Mouse (Mus musculus): Measurements from ENCODE around the gene Kcnmb1. TPM values are rescaled to one million over a fixed set of nuclear protein-coding genes. Genes with fewer than 3 reads are reported as not detected.

The Kcnmb1 gene
- polyA plus RNA-seq, 1 experiment from 2014 or later = 0.66 TPM

DNA sequence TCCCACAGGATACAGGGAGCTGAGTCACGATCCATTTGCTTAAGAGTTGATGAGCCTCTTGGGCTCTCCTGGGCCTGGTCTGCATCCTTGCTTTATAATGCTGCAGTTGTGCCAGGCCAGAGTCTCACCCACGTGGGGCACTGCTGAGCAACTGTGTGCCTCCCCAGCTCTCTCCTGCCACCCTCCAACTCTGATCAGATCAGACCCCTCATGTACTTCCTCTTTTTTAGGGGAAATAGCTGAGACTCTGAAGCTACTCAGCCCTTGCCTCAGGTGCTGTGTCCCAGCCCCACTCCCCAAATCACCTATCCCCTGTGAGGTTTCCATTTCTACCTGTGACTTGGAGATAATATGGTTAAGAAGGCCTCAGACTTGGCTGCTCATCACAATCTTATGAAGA is 2.6 kb downstream of the Kcnmb1 start:
- Histone ChIP-seq H3K9ac (replicated peaks; ENCODE audit: low read depth) (no peak overlapping the region), H3K4me1 (ENCODE audit: insufficient read depth, low read depth, low read length) (no peaks in the 10 kb centered on the region), H3K4me2 (replicated peaks; ENCODE audit: low read depth, low read length) (no peak overlapping the region), H3K27me3 (replicated peaks; ENCODE audit: insufficient read depth, low read length) (no peaks in the 10 kb centered on the region), H3K27ac (ENCODE audit: low read length) (no peak overlapping the region), H3K9me3 (ENCODE audit: low read length) (no peaks in the 10 kb centered on the region), H3K36me3 (ENCODE audit: insufficient read depth, low read length) (no peaks in the 10 kb centered on the region), H3K4me3 (ENCODE audit: low read depth, low read length) (no peak overlapping the region)
- 51% methylated on average over 2 of the region's 2 CpGs for WGBS
- no peak for DNase-seq (ENCODE audit: low spot score)
- TF ChIP-seq CTCF (IDR thresholded peaks at IDR 0.05) = no peak
- TF ChIP-seq EP300 (IDR thresholded peaks at IDR 0.05) = no peak
- ATAC-seq = no peak

DNA sequence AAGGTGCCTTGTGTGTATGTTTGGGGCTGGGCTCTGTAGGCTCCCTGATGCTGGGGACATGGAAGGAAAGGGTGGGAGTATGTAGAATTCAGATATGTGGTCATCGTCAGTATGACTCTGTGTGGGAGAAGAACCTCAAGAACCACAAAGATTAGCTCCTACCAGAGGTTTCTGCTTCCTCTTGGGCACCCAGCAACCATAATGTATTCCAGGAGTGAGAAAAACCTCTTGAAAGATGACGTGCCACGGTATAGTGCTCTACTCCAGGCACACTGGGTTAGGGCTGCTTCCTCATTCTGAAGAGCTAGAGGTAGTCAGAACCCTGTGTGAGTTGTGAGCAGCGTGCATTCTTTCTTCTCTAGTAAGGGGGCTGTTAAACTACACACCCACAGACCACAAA is 4.9 kb downstream of the Kcnmb1 start:
- H3K36me3 ChIP-seq (ENCODE audit: insufficient read depth, low read length) = no peaks in the 10 kb centered on the region
- no peak for DNase-seq (ENCODE audit: low spot score)
- WGBS = 62% methylated on average over 4 of the region's 4 CpGs
- no peak for ATAC-seq
- H3K4me1 ChIP-seq (ENCODE audit: insufficient read depth, low read depth, low read length) = no peaks in the 10 kb centered on the region
- no peak overlapping the region for H3K4me2 ChIP-seq (replicated peaks; ENCODE audit: low read depth, low read length)
- no peak overlapping the region for H3K9ac ChIP-seq (replicated peaks; ENCODE audit: low read depth)
- H3K27ac ChIP-seq (ENCODE audit: low read length) = no peak overlapping the region
- no peak for TF ChIP-seq EP300 (IDR thresholded peaks at IDR 0.05)
- TF ChIP-seq CTCF (IDR thresholded peaks at IDR 0.05) = no peak
- no peaks in the 10 kb centered on the region for H3K27me3 ChIP-seq (replicated peaks; ENCODE audit: insufficient read depth, low read length)
- no peak overlapping the region for H3K4me3 ChIP-seq (ENCODE audit: low read depth, low read length)
- no peaks in the 10 kb centered on the region for H3K9me3 ChIP-seq (ENCODE audit: low read length)

DNA sequence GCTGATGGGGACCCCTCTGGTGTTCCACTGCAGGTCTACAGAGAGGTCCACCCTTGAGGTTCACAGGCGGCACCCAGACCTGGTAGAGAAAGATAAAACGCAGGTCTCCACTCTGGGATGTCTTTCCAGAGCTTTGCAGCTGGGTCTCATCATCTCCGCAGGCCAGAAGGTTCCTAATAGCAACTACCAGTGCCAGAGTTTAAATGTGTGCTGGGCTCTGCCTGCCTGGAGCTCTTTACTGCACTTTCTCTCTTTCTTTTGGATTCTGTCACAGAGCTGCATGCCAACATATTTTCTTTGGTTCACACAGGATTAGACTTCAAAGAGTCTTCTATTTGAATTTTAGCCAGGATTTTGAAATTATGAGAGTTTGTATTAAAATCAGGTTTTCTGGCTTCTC is 6.4 kb downstream of the Kcnmb1 start:
- WGBS = 67% methylated on average over 3 of the region's 3 CpGs
- no peak for ATAC-seq
- Histone ChIP-seq H3K27me3 (replicated peaks; ENCODE audit: insufficient read depth, low read length) (no peaks in the 10 kb centered on the region), H3K9ac (replicated peaks; ENCODE audit: low read depth) (no peak overlapping the region), H3K4me2 (replicated peaks; ENCODE audit: low read depth, low read length) (no peak overlapping the region), H3K4me3 (ENCODE audit: low read depth, low read length) (no peak overlapping the region), H3K27ac (ENCODE audit: low read length) (no peak overlapping the region), H3K36me3 (ENCODE audit: insufficient read depth, low read length) (no peaks in the 10 kb centered on the region), H3K4me1 (ENCODE audit: insufficient read depth, low read depth, low read length) (no peaks in the 10 kb centered on the region), H3K9me3 (ENCODE audit: low read length) (no peaks in the 10 kb centered on the region)
- TF ChIP-seq EP300 (IDR thresholded peaks at IDR 0.05) (no peak), CTCF (IDR thresholded peaks at IDR 0.05) (no peak)
- peak; percentile 14 for DNase-seq (ENCODE audit: low spot score)

DNA sequence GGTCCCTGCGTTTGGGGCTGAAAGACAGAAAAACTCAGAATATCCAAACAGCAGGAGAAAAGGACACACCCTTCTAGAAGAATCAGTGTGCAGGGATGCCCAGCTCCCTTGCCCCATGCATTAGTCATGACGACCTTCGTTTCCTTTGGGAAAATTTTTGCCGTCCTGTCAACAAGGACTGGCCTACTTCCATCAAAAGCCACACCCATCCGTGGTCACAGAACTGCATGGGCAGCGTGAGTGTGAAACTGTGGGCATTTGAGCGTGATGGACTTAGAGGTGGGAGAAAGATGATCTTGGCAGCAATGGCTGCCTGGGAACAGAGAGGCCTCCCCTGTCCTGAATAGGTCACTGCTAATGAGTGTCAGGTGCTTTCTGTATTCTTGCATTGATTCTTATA is 9.3 kb downstream of the Kcnmb1 start:
- H3K4me1 ChIP-seq (ENCODE audit: insufficient read depth, low read depth, low read length) = no peaks in the 10 kb centered on the region
- TF ChIP-seq CTCF (IDR thresholded peaks at IDR 0.05) = no peak
- no peak for TF ChIP-seq EP300 (IDR thresholded peaks at IDR 0.05)

DNA sequence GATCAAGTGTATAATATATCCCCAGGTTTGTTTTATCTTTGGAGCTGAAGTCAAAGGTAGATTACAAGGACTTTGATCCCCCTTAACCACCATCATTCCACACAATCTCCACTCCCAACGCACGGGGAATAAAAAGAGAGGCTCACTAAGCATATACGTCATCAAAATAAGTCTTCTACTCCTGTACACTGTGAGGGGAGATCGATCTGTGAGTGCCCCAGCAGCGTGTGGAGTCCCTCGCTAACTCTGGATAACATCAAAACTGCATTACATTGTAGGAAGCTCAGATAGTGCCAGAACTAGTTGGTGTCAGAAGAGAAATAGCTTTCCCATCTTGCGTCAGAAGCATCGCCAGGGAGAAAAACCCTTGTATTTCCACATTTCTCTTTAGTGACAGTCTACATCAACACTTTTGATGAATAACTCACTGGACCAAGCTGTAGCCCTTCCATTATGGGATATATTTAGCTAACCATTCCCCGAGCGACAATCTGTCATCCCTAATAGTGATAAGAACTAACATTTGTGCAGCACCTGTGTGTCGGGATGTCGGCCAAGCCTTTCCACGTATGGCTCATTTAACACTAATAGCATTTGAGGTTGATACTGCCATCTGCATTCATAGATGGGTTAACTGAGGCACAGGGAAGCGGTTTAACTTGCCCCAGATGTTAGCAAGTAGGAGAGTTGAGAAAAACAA is 11.7 kb downstream of the Kcnmb1 start:
- no peak overlapping the region for H3K27ac ChIP-seq (ENCODE audit: low read length)
- TF ChIP-seq EP300 (IDR thresholded peaks at IDR 0.05) = no peak
- no peak for TF ChIP-seq CTCF (IDR thresholded peaks at IDR 0.05)
- WGBS = 54% methylated on average over 14 of the region's 14 CpGs
- no peak overlapping the region for H3K4me3 ChIP-seq (ENCODE audit: low read depth, low read length)
- H3K4me1 ChIP-seq (ENCODE audit: insufficient read depth, low read depth, low read length) = no peaks in the 10 kb centered on the region
- H3K9ac ChIP-seq (replicated peaks; ENCODE audit: low read depth) = no peak overlapping the region
- H3K36me3 ChIP-seq (ENCODE audit: insufficient read depth, low read length) = no peaks in the 10 kb centered on the region
- H3K9me3 ChIP-seq (ENCODE audit: low read length) = no peaks in the 10 kb centered on the region
- H3K4me2 ChIP-seq (replicated peaks; ENCODE audit: low read depth, low read length) = no peak overlapping the region
- H3K27me3 ChIP-seq (replicated peaks; ENCODE audit: insufficient read depth, low read length) = no peaks in the 10 kb centered on the region
- ATAC-seq = no peak
- peak; percentile 11 for DNase-seq (ENCODE audit: low spot score)

More for the DNA sequence above, 9.3 kb downstream of the Kcnmb1 start:
- Histone ChIP-seq H3K36me3 (ENCODE audit: insufficient read depth, low read length) (no peaks in the 10 kb centered on the region), H3K27me3 (replicated peaks; ENCODE audit: insufficient read depth, low read length) (no peaks in the 10 kb centered on the region), H3K4me3 (ENCODE audit: low read depth, low read length) (no peak overlapping the region), H3K9ac (replicated peaks; ENCODE audit: low read depth) (no peak overlapping the region), H3K4me2 (replicated peaks; ENCODE audit: low read depth, low read length) (no peak overlapping the region), H3K27ac (ENCODE audit: low read length) (no peak overlapping the region), H3K9me3 (ENCODE audit: low read length) (no peaks in the 10 kb centered on the region)
- 68% methylated on average over 7 of the region's 7 CpGs for WGBS
- ATAC-seq (no peak), DNase-seq (ENCODE audit: low spot score) (no peak)

DNA sequence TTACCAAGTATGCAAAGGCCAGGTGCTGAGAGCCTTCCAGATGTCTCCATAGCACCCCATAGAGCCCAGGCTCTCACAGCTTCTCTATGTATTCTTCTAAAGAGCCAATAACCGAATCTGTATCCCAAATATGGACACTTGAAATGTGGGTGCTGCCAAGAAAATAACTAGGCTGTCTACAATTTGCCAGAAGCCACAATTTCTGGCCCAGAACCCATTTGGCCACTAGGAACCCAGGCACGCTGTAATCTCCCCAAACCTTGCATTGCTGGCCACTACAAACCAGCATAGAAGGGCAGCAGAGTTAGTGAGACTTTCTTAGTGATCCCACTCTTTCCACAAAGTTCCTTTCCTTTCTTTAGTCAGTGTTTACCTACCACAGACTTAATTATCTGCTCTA is 12.3 kb downstream of the Kcnmb1 start:
- TF ChIP-seq EP300 (IDR thresholded peaks at IDR 0.05) (no peak), CTCF (IDR thresholded peaks at IDR 0.05) (no peak)
- Histone ChIP-seq H3K27ac (ENCODE audit: low read length) (no peak overlapping the region), H3K4me2 (replicated peaks; ENCODE audit: low read depth, low read length) (no peak overlapping the region), H3K4me3 (ENCODE audit: low read depth, low read length) (no peak overlapping the region), H3K4me1 (ENCODE audit: insufficient read depth, low read depth, low read length) (no peaks in the 10 kb centered on the region), H3K9ac (replicated peaks; ENCODE audit: low read depth) (no peak overlapping the region), H3K9me3 (ENCODE audit: low read length) (no peaks in the 10 kb centered on the region), H3K36me3 (ENCODE audit: insufficient read depth, low read length) (no peaks in the 10 kb centered on the region), H3K27me3 (replicated peaks; ENCODE audit: insufficient read depth, low read length) (no peaks in the 10 kb centered on the region)
- no peak for ATAC-seq
- DNase-seq (ENCODE audit: low spot score) = no peak
- 75% methylated on average over 2 of the region's 2 CpGs for WGBS

DNA sequence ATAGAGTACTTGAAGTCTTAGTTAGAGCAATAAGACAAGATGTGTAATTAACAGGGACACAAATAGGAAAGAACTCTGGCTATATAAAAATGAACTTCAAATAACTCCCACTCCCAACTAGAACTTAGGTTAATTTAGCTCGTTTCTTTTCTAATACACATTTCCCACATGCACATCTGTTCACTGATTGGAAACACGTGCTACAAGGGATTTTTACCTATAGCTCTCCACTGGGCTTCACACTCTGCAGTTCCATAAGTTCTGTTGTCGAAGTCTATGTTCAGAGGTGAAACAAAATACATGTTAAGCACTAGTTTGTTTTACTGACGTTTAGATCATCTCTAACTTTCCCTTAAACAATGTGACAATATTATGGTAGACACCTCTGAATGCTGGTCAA is 17.3 kb downstream of the Kcnmb1 start:
- Histone ChIP-seq H3K9ac (replicated peaks; ENCODE audit: low read depth) (no peak overlapping the region), H3K4me2 (replicated peaks; ENCODE audit: low read depth, low read length) (no peak overlapping the region), H3K36me3 (ENCODE audit: insufficient read depth, low read length) (no peaks in the 10 kb centered on the region), H3K4me1 (ENCODE audit: insufficient read depth, low read depth, low read length) (no peaks in the 10 kb centered on the region), H3K4me3 (ENCODE audit: low read depth, low read length) (no peak overlapping the region), H3K9me3 (ENCODE audit: low read length) (no peaks in the 10 kb centered on the region), H3K27ac (ENCODE audit: low read length) (no peak overlapping the region), H3K27me3 (replicated peaks; ENCODE audit: insufficient read depth, low read length) (no peaks in the 10 kb centered on the region)
- 69% methylated on average over 4 of the region's 4 CpGs for WGBS
- ATAC-seq (no peak), DNase-seq (ENCODE audit: low spot score) (no peak)
- TF ChIP-seq EP300 (IDR thresholded peaks at IDR 0.05) = no peak
- no peak for TF ChIP-seq CTCF (IDR thresholded peaks at IDR 0.05)

Measured in lung, postnatal 0 days (tissue).